Mouse (Mus musculus) testis, adult 2 months (tissue): Measurements from ENCODE around the gene Akap11.

ENCODE experiments used
- CTCF ChIP-seq: fragments of 200-500 bp; IDR thresholded peaks from 2 replicates; pipeline ENCODE4 v1.5.1; 2012; ENCODE audit warnings: low read depth, mild to moderate bottlenecking, inconsistent platforms, low read length, moderate library complexity; ENCODE audit not compliant: control insufficient read depth, insufficient read depth, insufficient replicate concordance
- POLR2A ChIP-seq: fragments of 200-500 bp; IDR thresholded peaks from 2 replicates; pipeline ENCODE4 v1.6.1; 2012; ENCODE audit warnings: low read depth, mild to moderate bottlenecking, inconsistent platforms, low read length, moderate library complexity; ENCODE audit not compliant: control insufficient read depth

- no peak for TF ChIP-seq CTCF
- no peak for TF ChIP-seq POLR2A
These were observed 7.9 kb downstream of the Akap11 start for GRCm38 (mm10) chr14:78528461-78529425.
